Mouse (Mus musculus): ENCODE data around the gene Alkbh6. TPM values are rescaled to one million over a fixed set of nuclear protein-coding genes. Genes with fewer than 3 reads are reported as not detected.

The Alkbh6 gene
- 100 to 1,000 TPM; 179 to 205 TPM for polyA plus RNA-seq (2017; shearing (Covaris generic))

DNA sequence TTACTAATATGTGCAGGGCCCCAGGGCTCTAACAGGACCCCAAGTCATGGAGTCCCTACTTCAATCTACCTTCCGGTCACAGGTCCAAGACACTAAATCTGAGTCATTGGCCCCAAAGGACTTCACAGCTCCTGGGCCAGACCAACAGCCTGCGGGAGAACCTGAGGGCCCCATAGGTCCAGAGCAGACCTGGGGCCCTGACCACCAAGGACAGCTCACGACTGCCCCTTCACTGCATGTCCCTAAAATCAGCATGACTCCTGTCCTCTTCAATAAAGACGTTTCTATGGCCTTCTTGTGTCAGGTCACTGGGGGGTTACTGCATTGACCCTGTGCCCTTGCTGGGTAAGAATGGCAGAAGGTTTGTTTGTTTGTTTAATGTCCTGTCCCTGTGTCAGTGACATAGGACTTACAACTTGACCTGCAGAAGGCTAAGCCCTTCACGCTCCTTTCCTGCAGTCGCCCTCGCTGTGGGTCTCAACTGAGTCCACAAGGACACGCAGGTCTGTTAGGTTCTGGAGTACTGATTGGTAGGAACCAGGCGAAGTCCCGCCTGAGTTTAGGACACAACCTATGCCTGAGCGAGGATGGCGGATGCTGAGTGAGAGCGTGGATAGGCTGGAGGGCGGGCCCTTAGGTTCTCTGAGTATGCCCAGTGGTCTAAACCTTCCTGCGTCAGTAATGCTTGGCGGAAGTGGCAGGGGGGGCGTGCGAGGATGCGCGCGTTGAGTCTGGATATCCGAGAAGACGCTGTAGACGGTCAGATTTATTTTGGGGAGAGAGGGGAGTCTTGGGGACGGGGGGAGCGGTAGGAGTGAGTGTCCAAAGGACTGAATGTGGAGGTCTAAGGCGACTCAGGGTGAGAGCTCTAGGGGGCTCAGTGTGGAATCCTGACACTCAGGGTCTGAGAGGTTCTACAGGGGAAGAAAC lies at the start of gene Alkbh6:
Gene Alkbh6 (plus strand): TSS at position 642 of the 930 bp plus-strand sequence.
- ATAC-seq, result peak; percentile 100

DNA sequence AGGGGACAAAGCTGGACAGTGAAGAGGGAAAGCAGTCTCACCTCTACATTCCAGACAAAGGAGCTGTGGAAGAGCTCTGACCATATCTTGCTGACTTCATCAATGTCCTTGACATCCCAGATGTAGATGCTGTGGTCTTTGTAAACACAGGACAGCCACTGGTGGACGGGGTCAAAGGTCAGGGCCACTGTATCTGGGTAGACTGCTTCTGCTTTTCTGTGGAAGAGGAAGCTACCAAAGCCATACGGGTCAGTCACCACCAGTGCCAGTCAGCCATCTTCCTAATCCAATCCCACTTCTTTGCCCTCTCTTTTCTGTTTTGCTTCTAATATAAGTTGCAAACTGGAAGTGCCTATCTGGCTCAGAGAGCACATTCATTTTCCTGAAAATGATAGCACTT lies 43.5 kb upstream of the Alkbh6 start:
- ATAC-seq, result no peak

DNA sequence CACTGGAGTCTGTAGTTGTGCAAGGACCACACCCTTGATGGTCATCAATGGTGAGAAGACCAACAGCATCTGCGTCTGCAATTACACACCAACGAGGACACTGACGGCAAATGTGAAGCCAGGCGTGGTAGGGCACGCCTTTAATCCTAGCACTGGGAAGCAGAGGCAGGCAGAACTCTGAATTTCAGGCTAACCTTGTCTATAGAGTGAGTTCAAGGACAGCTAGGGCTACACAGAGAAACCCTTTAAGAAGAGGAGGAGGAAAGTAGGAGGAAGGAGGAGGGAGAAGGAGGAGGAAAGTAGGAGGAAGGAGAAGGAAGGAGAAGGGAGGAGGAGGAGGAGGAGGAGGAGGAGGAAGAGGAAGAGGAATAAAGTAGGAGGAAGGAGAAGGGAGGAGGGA lies 43.0 kb upstream of the Alkbh6 start:
- no peak for ATAC-seq

DNA sequence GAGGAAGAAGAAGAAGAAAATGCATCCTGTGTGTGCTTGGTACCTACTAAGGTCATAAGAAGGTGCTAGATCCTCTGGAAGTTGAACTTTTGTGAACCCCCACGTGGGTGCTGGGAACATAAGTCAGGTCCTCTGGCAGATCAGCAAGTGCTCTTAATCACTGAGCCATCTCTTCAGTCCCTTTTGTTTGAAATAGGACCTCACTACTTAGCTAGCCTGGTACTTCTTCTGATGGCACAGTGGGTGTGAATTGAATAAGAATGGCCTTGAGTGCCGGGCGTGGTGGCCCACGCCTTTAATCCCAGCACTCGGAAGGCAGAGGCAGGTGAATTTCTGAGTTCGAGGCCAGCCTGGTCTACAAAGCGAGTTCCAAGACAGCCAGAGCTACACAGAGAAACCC lies 42.6 kb upstream of the Alkbh6 start:
- no peak for ATAC-seq

DNA sequence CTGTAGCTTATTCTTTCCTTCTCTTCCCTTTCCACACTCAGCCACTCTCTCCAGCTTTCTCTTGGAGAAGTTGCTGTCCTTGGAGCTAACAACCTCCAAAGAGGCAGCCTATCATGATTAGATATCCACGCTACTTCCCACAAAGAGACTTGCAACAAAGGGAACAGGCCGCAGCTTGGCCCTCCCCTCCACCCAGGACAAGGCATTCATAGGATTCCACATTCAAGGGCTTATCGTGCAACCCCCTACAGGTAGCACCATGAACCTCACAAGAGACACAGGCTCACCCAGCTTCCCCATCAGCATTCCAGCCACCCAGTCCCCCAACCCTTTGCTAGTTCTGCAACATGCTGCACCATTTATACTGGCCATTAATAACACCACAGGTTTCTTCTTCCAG lies 41.7 kb upstream of the Alkbh6 start:
- ATAC-seq, result no peak

DNA sequence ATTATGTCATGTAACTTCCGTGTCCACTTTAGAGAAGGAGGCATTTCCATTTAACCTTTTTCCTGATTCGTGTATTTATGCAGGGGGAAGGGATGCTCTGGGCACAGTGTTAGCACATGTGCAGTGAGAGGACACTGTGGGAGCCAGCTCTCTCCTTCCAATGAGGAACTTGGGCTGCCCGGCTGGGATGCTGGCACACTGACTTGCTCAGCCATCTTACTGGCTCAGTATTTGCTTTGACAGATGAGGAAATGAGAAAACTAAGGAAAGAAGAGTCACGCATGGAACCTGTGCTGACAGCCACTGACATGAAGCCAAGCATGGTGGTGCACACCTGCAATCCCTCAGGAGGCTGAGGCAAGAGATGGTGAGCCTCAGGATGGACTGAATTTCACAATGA lies 38.9 kb upstream of the Alkbh6 start:
- no peak for ATAC-seq

DNA sequence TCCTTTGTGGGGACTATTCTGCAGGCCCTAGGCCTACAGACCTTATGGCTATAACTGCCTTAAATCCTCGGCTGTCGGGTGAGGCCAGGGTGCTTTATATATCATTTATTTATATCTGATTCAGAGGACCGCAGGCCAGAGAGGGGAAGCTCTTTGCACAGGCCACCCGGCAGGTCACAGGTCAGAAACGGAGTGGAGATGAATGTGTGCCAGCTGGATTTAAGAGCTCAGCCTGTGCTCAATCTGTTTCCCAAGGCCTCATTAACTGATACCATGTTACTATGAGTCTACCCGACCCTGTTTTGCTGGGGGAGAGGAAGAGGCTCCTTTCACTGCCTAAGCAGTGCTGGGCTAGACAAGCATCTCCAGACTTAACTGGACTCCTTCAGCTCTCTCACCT lies 34.1 kb upstream of the Alkbh6 start:
- ATAC-seq, result no peak

DNA sequence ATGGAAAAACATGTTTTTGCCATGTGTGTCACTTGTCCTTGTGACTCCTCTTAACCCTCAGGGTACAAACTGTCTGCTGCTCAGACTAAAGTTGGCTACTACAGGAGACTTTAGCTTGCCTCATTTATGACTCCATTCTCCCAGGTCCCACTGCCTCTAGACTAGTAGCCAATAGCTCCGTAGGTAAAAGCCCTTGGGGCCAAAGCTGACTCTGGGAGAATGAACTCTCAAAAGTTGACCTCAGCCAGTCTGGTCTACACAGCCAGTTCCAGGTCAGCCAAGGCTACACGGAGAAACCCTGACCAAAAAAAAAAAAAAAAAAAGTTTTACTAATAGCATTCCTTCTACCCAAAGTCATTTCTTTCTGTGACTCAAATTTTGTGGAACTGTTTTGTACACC lies 29.6 kb upstream of the Alkbh6 start:
- no peak for ATAC-seq

DNA sequence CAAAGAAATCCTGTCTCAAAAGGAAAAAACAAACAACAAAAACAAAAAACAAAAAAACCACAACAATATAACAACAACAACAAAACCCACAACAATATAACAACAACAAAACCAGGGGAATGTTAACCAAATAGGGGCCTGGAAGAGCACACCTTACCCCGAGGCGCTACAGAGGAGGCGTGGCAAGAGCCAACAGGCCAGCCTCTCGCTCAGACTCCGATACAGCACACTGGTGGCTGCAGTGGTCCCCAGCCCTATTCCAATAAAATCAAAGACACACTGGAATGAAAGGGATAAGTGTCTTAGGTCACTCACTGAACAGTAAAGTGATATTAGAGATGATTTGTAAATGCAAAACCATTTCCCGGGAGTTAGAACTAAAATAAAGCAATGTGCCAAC lies 29.0 kb upstream of the Alkbh6 start:
- no peak for ATAC-seq

DNA sequence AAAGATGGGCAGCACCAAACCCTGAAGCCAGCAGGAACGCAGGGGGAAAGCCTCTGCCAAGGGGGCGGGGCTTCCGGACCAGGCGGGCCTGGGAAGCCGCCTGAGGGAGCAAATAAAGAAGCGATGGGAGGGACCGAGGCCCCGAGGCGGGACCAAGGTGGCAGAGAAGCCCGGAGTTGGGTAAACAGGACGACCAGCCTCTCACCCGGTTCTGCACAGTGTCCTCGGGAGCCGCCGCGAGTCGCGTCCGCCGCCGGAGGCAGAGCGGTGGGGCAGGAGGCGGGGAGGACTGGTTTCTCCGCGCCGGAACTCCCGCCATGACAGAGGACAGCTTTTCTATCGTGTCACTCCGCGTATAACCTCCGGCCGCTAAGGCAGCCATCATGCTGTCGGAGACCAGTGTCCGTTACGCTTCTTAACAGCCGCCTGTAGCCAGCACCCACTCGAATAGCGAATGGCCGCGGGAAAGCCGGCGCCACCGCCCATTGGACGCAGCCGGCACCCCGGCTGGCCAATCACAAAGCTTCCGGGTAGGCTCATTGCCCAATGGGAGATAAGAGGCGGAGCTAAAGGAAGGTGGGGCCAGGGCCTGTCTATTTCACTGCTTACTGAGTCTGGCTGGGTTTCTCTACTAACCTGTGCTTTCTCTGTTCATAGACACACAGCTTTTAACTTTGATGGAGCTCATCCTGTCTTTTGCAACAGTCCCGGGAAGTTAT lies 28.4 kb upstream of the Alkbh6 start, which contains the start of the genes Thap8 and Wdr62:
Gene Thap8 (plus strand): TSS at position 144 of the 719 bp plus-strand sequence.
Gene Wdr62 (minus strand): TSS at position 469 of the 719 bp plus-strand sequence.
- ATAC-seq, result peak; percentile 97

DNA sequence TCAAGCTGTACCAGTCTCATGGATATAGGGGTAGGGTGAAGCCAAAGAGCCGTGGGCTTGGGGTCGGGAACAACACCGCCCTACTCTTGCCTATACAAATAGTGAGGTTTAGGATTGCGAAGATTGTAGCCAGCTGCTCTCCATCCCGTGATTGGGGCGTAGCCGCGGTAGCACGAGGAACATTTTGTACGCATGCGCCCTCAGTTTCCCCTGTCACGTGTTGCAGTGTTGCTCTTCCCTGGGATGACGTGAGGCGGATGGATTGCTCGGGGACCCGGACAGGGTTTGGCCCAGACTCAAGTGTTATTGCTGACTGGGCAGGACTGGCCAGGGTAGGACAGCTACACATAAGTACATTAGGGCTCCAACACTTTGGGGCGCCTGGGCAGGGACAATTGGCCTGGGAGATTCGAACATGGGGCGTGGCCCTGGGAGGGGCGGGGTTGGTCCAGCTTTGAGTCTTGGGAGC lies 27.8 kb upstream of the Alkbh6 start:
- peak; percentile 66 for ATAC-seq

DNA sequence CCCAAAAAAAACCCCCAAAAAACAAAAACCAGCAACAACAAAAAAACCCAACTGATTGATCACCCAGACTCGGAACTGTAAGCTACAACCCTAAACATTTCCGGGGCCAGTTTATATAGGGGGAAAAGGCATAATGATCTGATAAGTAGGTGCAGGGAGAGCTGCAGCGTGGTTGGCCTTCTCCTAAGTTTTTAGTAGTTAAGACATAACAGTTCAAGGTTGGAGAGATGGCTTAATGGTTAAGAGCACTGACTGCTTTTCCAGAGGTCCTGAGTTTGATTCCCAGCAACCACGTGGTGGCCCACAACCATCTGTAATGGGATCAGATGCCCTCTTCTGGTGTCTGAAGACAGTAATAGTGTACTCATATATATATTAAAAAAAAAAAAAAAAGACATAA lies 27.0 kb upstream of the Alkbh6 start:
- ATAC-seq, result no peak

DNA sequence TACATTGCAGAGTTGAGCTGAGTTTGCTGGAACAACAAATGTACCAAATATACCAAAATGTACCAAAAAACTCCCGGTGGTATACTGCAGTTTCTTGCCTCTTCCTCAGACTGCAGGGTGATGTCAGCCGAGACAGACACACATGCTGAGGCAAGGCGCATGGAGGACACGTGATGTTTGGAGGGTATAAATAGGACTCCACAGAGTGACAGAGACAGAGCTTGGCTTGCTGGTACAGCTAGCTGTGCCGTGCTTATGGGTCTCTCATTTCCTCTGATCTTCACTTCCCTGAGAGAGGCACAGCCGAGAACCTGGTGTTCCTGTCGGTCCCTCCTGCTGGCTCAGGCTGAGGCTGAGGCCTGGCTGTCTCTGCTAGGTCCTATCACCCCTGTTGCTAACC lies 25.8 kb upstream of the Alkbh6 start:
- ATAC-seq, result no peak

DNA sequence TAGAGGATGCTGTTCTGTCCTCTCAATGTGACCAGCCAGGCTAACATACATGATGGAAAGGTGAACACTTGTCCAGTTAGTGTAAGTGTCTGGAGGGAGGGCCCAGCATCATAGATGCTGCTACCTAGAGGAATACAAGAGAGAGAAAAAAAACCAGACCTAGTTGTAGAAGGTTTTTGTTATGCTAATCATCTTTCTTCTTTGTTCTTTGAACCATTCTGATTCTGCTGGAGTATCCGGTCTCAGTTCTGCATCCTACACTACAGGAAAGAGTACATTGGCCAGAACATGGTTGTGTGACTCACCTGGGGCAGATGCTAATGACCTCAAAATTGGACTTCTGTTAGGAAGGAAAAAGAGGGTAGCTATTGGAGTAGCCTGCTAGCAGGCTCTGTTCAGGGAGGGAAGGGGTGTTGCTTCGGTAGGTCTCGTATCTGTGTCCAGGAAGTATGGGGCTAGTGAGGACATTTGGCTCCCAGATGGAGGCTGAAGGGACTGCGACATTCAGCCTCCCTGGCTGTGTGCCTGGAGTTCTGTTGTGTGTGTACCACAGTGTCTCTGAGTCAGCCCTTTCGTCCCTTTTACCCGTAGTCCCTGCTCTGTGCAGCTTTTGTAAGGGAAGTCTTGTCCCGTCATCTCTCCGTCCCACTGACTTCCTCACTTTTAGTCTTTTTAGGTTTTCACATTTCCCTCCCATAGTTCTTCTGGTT lies 21.7 kb upstream of the Alkbh6 start:
- ATAC-seq, result no peak

DNA sequence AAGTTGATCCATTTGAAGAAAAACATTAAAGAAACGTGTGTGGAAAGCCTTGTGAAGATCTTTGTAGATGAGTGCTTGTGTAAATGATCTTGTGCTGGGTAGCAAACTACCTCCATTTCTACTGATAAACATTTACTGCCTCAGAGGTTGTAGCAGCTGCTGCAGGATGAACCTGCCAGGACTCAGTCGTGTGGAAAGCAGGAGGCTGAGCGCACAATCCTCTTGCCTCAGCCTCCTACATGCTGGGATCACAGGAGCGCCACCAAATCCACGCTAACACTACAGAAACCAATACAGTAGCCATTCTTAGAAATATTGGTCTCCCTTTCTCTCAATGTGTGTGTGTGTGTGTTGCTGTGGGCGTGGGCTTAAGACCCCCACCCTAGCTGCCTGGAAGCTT lies 20.5 kb upstream of the Alkbh6 start:
- no peak for ATAC-seq

DNA sequence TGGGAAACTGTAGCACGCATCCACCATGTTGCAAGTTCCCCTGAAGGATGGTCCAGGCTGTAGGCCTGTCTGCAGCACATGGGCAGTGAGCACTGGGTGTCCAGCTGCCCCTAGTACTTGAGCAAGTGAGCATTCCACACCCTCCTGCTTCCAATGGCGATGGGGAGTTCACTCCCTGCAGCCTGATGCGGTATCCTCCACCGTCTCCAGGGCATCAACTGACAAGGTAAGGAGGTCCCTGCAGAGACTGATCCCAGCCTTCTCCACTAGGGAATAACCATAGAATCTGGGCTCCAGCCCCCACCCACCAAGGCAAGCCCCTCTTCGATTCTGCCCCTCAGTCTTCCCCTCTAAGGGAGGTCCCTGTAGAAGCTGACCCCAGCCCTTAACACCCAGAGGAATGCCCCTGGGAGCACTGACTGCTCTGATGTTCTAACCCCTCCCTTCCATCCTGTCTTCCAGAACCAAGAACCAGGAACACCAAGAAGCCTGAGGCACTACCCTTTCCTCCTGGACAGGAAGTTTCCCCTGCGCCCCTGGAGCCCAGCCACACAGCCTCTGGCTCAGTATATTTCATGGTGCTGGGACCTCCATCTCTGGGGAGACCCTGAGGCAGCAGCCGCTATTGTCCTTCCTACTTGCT lies 19.3 kb upstream of the Alkbh6 start:
- ATAC-seq, result no peak

DNA sequence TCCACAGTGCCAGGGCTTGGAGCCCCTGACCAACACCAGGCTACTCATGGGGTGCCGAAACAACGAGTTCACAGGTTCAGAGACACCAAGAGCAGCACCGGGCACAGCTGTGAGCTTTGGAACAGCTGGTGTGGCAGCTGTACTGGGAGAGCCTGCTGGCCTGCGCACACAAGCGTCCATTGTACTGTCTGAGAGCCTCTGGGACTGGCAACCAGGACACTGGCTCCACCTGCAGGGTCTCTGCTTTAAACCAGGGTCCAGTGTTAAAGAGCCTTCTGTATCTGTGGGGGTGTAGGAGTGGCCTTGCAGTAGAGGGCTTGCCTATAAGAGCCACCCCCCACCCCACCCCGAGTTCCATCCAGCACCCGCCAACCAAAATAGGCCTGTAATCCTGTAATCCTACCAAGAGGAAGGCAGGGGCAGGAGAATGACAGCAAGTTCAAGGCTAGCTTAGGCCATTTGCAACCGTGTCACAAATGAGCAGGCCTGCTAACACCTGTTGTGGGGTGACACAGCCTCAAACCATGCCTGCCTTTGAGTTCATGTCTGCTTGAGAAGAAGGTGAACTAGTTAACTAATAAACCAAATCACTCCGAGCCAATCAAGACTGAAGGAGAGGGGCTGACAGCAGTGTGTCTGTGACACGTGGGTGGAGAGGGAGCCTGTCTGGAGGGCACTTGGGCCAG lies 18.7 kb upstream of the Alkbh6 start:
- ATAC-seq, result no peak

DNA sequence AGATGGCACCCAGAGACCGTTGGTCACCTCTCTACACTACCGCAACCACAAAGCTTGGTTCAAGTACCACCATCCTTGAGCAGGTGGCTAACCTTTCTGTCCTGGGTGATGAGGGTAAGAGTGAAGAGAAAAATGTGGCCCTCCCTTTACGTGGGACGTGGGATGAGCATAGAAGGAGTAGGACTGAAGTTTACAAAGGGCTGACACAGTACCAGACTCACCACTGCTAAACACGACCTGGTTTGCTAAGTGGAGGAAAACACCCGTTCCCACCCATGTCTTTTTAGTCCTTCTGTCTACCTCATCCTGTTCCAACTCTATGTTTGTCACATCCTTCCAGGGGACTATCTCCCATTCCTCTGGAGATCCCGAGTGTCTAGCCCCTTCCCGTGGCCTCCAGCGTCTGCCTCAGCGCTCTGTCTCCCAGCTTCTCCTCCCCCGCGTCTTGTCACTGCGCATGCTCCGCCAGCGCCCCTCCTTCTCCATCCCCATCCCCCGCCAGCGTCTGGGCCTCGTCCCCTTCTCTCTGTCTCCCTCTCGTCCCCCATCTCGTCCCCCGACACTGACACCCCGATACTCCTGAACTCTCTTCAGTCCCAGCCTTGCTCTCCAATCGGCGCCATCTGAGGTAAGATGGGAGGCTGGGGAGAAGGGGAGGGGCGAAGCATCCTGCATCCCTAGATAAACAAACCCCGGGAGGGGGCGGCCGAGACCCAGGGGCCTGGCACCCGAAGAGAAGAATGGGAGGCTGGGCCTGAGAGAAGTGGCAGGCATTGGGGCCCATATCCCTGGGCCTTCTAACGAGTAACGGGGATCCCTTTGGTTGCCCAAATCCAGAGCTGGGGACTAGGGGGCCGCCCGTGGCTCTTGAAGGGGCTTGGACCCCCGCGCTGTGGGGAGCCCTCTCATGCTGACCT lies 17.0 kb upstream of the Alkbh6 start, which contains the start of gene Clip3:
Gene Clip3 (plus strand): TSS at position 514 of the 917 bp plus-strand sequence.
- ATAC-seq, result no peak

DNA sequence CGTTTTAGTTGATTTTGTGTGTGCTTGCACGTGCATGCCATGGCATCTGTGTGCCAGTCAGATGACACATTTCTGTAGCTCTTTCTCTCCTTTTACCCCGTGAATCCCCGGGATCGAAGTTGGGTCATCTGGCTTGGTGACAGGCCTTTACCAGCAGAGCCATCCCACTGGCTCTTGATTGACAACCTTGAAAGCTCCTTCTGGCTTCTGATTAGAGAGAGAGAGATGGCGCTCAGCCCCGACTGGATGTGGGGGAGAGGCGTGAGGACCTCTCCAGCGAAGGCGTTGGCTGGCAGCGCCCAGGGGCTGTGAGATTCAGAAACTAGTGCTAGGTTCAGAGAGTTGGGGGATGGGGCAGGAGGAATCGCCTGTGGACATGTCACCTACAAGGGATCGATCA lies 14.7 kb upstream of the Alkbh6 start:
- no peak for ATAC-seq

DNA sequence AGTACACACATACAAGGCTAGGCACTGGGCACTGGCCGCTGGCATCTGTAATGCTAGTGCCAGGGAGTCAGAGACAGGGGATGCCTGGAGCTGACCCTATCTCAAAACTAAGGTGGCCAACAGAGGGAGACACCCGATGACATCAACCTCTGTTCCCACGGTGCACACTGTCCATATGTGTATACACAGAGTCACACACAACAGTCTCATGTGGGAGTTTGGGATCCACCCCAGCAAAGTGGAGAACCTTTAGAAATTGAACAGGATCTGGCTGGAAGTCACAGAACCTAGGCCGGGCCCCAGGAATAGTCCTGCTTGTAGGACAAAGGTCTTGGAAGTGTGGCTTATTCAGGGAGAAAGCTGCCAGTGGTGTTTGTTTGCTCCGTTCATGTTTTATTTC lies 14.2 kb upstream of the Alkbh6 start:
- ATAC-seq, result no peak

DNA sequence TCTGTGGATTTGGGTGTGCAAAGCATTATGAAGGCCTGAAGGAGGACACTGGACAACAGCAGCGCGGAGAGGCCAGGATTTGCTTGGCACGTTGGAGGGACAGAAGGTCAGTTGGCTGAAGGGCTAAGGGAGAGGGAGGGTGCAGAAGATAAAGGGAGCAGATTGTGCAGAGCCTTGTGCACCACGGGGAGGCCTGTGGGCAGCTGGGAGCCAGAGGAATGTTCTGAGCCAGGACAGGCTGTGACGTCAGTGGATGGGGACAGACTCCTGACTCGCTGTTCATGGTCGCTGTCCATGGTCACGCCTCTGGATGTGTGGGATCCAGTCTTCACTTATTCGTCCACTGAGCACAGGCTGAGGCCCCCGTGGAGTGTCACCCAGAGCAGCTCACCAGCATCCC lies 13.4 kb upstream of the Alkbh6 start:
- no peak for ATAC-seq
